Mouse (Mus musculus) fat pad, adult 2 months (tissue): Measurements from ENCODE around the gene Anks3.

Source experiments
- DNase-seq: peaks from one replicate; pipeline ENCODE4 v3.0.0-alpha.2; 2011; ENCODE audit warnings: low read depth, low spot score; ENCODE audit errors: extremely low read depth

Gene Anks3

DNA sequence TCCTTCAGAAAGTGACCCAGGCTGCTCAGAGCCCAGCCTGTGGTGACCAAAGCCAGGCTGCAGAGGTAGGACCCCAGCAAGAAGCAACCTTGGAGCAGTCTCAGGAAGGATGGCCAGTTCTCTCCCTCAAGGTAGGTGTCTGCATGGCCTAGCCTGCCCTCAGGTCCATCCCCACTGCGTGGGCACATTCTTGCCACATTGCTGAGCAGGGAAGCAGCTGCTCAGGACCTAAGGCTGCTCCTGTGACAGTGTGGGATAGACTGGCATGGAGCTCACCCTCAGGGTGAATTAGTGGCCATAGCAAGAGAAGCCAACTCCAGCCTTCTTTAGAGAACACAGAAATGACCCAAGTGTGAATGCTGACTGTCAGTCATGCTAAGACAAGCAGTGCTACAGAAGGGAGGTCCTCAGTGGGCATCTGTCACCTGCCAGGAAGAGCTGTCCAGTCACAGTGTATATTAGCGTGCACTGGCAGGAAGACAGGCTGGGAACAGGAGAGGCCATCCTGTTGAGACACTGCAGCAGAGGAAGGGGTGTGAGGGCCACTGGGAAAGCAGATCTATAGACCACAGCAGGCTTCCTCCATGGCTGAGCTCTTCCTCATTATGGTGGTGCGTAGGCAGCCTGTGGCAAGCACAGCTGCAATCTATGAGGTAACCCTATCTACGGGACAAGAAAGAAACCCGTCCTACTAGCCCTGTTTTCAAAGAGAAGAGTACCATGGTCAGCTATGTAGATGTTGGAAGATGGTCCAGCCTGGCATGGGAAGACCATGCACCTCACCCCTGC lies 5.2 kb upstream of the Anks3 start:
- DNase-seq, result no peak

DNA sequence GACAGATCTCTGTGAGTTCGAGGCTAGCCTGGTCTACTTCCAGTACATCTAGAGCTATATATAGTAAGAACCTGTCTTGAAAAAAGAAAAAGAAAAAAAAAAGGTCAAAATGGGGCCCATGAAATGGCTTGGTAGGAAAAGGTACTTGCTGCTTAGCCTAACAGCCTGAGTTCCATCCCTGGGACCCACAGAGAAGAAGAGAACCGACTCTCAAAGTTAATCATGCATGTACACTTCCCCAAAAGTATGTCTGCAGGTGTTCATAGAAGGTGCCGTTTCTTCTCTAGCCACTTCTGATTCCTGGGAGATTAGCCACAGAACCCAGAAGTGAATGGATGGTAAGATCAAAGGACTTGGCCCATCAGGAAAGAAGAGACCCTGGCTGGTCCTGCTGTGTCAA lies 4.4 kb upstream of the Anks3 start:
- DNase-seq, result no peak

DNA sequence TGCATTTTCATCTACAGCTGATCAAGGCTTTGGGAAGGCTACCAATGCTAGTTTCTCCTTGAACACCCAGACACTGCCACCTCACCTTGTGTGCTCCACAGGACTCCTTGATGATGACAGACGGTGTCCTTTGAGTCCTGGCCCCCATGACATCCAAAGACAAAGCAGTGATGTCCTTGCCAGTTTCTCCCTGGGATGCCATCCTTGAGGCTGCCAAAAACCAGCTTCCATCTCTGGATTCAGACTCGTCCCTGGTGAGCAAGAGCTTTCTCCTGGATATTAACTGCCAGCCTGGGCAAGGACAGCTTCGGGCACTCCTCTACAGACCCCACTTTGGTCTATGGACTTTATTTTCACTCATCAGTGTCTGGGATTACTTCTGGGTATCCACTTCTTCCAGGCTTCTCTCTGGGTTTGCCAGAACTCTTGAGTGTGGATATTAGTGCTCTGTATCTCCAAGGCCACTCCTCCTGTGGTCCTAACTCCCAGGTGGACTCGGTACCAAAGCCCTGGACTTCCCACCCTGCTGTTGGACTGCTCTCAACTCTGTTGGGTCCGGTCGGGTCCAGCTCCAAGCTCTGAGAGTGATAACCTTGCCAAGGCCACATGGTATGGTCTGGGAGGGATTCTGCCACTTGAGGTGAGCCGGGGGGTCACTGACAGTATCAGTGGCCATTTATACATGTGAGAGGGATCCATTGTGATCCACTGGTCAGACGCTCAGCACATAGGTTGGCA lies 1.6 kb upstream of the Anks3 start:
- no peak for DNase-seq

DNA sequence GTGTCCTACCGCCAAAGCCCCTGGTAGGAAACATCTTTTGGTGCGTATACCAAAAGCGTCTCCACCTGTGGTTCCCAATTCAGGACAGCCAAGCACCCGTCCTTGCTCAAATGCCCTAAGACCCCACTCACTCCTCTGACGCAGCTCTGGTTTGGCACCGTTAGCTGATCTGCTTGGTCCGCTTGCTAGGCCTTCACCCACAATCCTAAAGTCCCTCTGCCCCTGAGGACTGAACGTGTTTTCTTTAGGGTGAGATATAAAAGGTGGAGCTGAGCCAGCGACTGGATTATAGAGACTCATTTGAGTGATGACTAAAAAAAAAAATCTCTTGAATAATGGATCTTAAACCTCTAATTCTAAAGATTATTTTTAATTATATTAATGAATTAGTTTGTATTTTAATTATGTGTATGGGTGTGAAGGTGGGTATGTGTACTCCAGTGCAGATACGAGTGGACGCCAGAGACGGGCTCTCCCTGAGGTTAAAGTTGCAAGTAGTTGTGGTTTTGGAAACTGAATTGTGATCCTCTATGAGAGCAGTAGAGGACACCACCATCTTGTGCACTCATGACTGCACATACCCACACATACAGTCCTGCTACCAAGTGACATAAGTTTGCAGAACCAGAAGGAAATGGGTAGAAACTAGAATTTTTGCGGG lies 856 bp upstream of the Anks3 start:
- DNase-seq, result no peak

DNA sequence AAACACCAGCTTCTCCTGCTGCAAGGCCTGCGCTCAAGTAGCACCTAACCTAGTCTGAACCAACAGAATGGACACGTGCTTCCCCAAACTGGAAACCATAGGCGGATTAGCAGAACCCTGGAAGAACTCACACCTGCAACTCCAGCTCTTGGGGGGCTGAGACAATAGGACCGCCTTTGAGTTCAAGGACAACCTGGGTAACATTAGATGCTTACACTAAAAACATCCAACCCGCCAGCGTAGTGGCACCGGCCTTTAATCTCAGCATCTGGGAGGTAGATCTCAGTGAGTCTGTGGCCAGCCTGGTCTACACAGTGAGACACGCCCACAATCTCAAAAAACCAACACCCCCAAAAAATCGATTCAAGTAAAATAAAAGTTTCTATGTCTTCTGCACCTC lies 659 bp downstream of the Anks3 start:
- DNase-seq, result no peak

DNA sequence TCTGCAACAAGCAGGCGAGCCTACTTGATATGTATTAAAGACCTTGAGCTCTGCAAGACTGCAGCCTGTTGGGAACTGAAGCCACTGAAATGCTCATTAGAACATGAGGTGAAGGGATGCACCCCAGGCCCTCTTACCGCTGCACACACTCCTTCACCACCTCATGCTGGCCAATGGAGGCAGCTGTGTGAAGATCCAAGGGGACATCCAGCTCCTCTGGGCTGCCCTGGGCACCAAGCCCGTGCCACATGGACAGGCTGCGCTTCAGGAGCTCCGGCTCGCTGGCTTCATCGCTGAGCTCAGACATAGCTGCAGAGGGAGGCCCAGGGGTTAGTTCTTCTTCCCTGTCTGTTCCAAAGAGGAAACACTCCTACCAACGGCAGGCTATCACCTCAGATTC lies 3.7 kb downstream of the Anks3 start:
- DNase-seq, result no peak

DNA sequence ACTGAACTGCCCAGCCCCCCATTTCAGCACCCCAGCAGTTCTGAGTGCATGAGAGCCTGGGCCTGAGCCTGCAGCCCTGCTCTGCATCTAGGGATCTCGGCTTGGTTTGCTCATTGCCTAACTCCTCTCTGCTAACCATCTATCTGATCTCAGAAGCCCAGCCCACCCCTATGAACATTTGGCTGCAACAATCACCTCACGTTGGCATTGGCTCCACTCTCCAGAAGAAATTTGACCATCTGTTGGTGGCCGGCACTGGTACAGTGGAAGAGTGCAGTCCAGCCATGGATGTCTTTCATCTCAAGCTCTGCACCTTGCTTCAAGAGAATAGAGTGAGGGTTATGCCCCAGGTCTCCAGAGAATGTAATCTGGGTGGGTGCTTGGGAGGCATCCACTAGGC lies 6.6 kb downstream of the Anks3 start:
- DNase-seq, result no peak

DNA sequence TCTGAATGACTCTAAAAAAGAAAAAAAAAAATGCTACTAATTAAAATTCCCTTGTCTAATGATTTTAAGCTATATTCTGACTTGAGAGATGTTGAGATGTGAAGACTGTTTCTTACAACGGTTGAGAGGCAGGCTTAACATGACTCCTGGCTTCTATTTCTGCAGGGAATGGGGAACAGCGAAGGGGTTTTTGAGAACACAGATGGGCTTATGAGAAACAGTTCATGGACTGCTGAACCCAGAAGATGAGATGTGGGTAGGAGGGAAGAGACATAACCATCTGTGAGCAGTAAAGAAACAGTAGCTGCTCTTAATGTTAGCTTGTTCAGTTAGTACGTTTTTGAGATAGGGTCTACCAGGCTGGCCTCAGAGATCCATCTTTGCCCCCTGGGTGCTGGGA lies 7.4 kb downstream of the Anks3 start:
- no peak for DNase-seq

DNA sequence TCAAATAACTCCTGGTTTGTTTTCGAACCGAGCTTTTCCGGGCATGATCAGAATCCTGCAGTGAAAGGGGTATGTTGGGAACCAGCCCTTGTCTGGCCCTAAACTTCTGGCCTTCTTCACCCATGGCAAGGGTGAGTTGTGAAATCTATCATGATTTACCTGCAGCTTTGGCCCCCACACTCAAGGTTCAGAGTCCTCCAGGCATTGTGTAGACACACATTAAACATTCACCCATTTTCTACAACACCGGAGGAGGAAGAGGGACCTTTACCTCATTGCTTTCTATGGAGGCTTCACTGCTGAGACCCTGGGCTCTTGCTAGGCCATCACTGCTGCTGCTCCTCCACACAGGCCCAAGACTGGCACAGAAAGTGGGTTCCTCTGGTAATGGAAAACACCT lies 16.6 kb downstream of the Anks3 start:
- DNase-seq, result no peak

DNA sequence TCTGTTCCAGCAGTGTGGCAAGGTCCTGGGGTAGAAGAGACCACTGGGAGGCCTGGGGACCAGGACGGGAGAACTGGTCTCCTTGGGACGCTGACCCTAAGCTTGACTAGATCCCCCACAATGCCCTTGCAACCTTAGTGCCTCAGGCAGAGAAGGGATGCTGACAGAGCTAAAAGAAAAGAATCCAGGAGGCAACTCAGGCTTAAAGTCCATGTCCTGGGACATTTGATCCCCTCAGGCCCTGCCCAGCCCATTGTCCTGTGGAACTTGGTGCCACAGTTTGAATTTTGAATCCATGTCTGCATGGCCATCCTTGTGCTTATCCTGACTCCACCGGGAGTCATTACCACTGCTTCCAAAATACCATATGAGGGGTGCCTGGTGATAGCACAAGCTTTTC lies 17.9 kb downstream of the Anks3 start:
- DNase-seq, result no peak

DNA sequence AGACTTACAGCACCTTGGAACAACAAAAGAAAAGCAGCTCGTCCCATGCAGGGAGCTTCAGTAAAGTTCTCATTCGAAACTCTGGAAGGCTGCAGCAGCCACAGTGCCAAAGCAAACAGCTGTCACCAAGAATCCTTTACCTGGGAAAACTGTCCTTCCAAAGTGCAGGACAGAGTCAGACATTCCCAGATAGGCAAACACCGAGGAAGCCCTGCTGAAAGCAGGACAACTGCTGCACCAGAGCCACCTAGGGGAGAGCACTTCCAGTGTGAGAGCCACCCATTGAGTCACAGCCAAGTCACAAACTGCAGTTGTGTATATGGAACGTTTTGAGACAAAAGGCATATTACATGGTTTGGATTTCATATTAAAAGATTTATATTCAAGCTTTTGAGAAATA lies 18.6 kb downstream of the Anks3 start:
- DNase-seq, result no peak

DNA sequence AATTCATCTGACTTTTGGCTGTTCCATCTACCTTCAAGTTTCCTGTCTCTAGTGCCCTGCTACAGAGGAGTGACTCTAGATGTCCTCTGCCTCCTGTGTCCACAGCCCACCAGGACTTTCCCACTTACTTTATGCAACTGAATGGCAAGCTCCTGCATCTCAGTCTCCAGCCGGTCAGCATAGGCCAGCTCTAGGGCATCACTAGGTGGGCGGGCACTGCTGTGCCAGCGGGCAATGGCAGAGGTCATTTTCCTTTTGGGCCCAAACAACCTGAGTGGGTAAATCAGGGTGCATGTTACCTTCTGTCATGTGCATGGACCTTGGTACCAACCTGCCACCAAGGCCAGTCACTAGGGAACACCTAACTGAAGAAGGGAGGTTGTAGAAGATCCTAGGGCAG lies 20.6 kb downstream of the Anks3 start:
- no peak for DNase-seq

DNA sequence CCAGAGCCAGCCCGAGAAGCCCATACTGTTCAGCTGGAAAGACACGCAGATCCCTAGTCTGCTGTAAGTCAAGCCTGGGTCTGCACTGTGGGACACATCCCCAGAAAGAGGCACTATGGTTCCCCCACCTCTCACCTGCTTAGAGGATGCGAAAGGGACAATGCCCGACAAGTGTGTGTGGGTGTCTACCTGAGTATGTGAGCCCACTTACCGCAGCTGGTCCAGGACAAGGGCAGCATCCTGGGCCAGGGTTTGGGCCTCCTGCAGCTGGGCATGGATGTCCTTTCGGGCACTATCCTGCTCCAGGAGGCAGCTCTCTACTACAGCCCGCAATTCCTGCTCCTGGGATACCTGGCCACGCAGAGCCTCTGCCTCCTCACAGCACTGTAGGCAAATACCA lies 21.1 kb downstream of the Anks3 start:
- DNase-seq, result no peak

DNA sequence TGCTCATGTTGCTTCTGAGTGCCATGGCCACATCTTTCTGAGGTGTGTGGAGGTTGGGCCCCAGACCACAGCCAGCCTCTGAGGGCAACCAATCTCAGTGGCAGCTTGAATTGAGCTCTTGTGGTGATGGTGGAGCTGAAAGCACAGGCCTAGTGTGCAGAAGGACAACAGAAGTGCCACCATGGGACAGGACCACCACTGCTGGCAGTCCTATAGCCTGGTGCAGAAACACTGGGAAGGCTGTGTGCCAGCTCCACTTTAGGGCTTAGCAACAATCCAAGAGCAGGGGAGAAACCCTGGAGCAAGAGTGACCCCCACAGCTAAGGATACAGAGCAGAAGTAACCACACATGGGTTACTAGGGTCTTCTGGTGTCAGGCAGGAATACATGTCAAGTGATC lies 23.0 kb downstream of the Anks3 start:
- DNase-seq, result no peak

DNA sequence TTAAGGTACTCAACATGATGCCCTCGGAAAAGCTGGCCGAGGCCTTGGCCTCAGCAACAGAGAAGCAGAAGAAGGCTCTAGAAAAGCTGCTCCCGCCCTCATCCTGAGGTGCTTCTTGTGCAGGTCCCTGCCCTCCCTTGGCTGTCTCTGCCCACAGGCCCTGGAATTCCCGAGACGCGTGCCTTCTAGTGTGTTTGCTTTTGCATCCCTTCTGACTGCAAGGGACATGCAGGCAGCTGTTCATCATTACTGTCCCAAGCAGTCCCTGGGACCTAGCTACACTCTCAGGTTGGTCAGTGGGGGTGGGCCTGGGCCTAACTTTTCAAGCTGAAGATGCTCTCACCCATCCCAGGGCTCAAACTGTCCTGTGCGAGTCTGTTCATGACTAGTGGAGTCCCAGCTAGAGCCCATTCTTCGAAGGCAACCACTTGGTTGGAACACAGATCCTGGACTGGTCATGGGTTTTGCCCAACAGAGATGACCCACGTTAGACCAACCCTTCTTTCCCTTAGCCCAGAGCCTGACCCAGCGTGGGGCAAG lies 23.6 kb downstream of the Anks3 start:
- no peak for DNase-seq

DNA sequence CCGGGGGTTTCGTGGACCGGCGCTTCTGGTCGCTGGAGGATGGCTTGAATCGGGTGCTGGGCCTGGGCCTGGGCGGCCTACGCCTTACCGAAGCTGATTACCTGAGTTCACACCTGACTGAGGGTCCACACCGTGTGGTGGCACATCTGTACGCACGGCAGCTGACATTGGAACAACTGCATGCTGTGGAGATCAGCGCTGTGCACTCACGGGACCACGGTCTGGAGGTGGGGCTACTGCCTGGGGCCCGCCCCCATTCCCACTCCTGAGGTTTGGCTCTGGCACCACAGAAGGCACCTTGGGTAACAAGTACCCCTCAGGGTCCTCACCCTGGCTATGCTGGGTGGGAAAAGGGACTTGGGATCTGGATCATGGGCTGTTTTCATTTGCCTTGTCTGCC lies 24.6 kb downstream of the Anks3 start:
- no peak for DNase-seq

DNA sequence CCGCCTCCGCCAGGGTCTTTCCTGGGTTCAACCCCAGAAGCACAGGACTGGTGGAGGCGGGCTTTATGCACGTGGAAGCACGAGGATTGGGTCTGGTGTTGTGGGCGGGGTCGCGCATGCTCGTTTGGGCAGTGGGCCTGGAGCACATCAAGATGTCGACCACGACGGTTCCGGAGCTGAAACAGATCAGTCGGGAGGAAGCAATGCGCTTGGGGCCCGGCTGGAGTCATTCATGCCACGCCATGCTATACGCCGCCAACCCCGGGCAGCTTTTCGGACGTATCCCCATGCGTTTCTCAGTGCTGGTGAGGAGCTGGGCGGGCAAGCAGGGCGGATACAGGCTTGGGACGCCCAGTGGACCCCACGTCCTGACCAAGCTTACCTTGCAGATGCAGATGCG lies 25.0 kb downstream of the Anks3 start:
- peak; percentile 23 for DNase-seq

DNA sequence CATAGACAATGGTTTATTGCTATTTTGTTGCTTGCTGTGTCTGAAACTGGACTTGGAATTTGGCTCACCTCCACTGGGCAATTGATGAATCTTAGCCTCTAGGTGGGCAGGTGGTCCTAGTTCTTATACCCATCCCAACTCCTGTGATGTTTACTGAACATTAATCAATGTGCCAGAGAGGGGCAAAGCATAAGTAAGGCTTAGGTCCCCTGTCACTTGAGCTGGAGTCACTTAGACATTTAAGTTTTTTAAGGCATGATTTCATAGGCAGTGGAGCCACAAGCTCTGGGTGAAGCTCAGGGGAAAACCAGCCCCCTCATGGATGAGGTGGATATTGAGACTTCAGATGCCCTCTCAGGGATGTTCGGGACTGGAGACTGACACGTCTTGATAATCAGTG lies 25.5 kb downstream of the Anks3 start, which contains the start of gene Nudt16l1:
Nudt16l1 (plus strand) TSS at position 301 of the 400 bp plus-strand sequence.
- DNase-seq, result no peak

DNA sequence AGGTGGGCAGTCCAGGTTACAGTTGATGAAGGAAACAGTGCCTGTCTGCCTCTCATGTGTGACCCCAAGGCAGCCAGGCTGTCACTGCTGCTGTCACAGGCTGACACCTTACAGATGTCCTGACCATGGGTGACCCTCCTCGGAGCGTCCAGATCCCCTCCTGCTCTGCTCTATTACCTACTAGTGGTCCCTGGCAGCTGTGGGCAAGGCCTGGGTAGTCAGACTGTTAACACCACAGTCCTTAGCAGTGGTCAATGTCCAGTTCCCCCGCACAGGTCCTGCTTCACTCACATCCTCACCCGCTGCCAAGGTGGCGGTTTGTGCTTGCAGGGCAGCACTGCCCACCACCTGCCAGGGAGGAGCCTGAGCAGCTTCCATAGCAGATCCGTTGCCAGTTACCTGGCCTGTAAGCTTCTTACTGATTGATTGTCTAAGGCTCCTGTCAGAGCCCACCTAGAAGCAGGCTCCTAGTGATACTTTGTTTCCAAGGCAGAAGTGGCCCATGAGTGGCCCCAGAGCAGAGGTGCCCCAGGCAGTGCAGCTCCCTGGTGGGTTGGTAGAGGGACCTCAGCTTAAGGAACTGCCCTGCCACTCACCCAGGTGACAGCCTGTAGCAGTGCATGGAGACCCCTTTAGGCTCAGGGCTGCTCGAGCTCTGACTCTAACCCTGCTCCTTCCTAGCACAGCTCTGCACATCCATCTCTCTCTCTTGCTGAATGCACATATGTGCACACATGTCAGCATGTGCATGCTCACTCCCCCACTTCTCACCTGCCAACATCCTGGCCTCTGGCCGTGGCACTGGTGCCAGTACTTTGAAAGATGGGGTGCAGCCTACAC lies 26.4 kb downstream of the Anks3 start:
- DNase-seq, result no peak

DNA sequence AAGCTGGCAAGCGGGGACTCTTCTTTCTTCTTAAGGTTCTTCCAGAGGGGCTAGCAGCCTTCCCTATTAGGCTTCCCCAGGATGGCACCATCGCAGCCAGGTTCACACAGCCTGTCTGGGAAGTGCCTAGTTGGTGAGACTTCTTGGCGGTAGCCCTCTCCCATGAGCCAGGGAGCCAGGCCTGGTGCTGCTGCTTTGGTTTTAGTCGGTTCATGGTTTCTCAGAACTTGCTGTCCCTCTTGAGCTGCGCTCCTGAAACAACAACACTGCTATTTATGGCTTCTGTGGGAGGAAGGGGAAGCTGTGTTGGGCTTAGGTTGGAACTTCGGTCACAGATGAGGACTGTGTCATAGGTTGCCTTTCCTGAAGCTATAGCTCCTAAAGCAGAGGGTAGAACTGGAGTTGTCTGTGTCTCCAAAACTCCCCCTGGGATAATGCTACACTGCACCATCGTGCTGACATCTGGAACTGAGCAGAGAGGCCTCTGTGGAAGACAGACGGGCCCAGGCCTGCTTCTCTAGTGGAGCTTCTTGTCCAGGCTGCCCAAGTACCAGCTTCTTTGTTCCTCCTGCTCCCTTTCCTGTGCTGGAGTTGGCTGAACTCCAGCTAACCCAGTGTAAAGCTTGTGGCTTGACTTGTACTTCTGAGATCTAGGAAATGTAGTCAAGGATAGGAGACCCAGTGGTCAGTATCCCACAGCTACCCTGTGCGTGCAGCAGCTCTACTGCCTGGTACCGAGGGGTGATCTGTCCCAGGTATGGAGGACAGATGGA lies 27.9 kb downstream of the Anks3 start:
- no peak for DNase-seq
